Mouse (Mus musculus): ENCODE data around the gene Prkab1. TPM values are rescaled to one million over a fixed set of nuclear protein-coding genes. Genes with fewer than 3 reads are reported as not detected.

The Prkab1 gene
- total and polyA plus RNA-seq, 3 experiments, result 232 to 477 (median 344) TPM

- TF ChIP-seq POLR2AphosphoS5 (IDR thresholded peaks at IDR 0.05; ENCODE audit: insufficient replicate concordance, low read depth, low read length), result no peak
- no peak for TF ChIP-seq CTCF (IDR thresholded peaks at IDR 0.05; ENCODE audit: low read depth, low read length)
- Histone ChIP-seq H3K4me3 (ENCODE audit: low read depth, low read length) (no peak overlapping the region), H3K27me3 (ENCODE audit: insufficient read depth, low read length) (no peaks in the 10 kb centered on the region), H3K36me3 (replicated peaks) (peaks cover 98% of the 10 kb centered on the region), H3K9me3 (replicated peaks) (no peaks in the 10 kb centered on the region), H3K4me1 (ENCODE audit: insufficient read depth, low read depth, low read length) (peaks cover 1% of the 10 kb centered on the region; the same call in 1 of the 2 replicates)
- ATAC-seq (ENCODE audit: extremely low read depth, insufficient number of reproducible peaks, low FRiP score, poor library complexity, severe bottlenecking), result no peak
- DNase-seq (ENCODE audit: low spot score), result no peak
Observed at GRCm38 (mm10) chr5:115984392-115984791, 39.9 kb downstream of the Prkab1 start.

GRCm38 (mm10) chr5:115982671-115983373 lies 41.5 kb downstream of the Prkab1 start:
- H3K4me3 ChIP-seq (ENCODE audit: low read depth, low read length), result no peak overlapping the region
- ATAC-seq (ENCODE audit: extremely low read depth, insufficient number of reproducible peaks, low FRiP score, poor library complexity, severe bottlenecking), result no peak
- no peak for TF ChIP-seq POLR2AphosphoS5 (IDR thresholded peaks at IDR 0.05; ENCODE audit: insufficient replicate concordance, low read depth, low read length)
- TF ChIP-seq TAL1 (conservative IDR thresholded peaks at IDR 0.05; ENCODE audit: low read depth, low read length), result no peak
- TF ChIP-seq GATA2 (IDR thresholded peaks at IDR 0.05; ENCODE audit: borderline replicate concordance, low read depth, low read length), result no peak
- no peak for TF ChIP-seq GATA1 (IDR thresholded peaks at IDR 0.05; ENCODE audit: borderline replicate concordance, low read length)
- no peak for TF ChIP-seq CTCF (IDR thresholded peaks at IDR 0.05; ENCODE audit: low read depth, low read length)
- H3K27me3 ChIP-seq (ENCODE audit: insufficient read depth, low read length), result no peaks in the 10 kb centered on the region
- peaks cover 98% of the 10 kb centered on the region for H3K36me3 ChIP-seq (replicated peaks)
- DNase-seq (ENCODE audit: low spot score), result no peak
- no peaks in the 10 kb centered on the region for H3K9me3 ChIP-seq (replicated peaks)
- peaks cover 4% of the 10 kb centered on the region; the same call in 1 of the 2 replicates for H3K4me1 ChIP-seq (ENCODE audit: insufficient read depth, low read depth, low read length)

- TF ChIP-seq GATA1 (IDR thresholded peaks at IDR 0.05; ENCODE audit: borderline replicate concordance, low read length) (no peak), GATA2 (IDR thresholded peaks at IDR 0.05; ENCODE audit: borderline replicate concordance, low read depth, low read length) (no peak), POLR2AphosphoS5 (IDR thresholded peaks at IDR 0.05; ENCODE audit: insufficient replicate concordance, low read depth, low read length) (no peak), CTCF (IDR thresholded peaks at IDR 0.05; ENCODE audit: low read depth, low read length) (no peak), TAL1 (conservative IDR thresholded peaks at IDR 0.05; ENCODE audit: low read depth, low read length) (no peak)
- no peaks in the 10 kb centered on the region for H3K27me3 ChIP-seq (ENCODE audit: insufficient read depth, low read length)
- DNase-seq (ENCODE audit: low spot score), result no peak
- no peak overlapping the region for H3K4me3 ChIP-seq (ENCODE audit: low read depth, low read length)
- ATAC-seq (ENCODE audit: extremely low read depth, insufficient number of reproducible peaks, low FRiP score, poor library complexity, severe bottlenecking), result no peak
- peaks cover 98% of the 10 kb centered on the region for H3K36me3 ChIP-seq (replicated peaks)
- H3K4me1 ChIP-seq (ENCODE audit: insufficient read depth, low read depth, low read length), result 0 out of 2 replicates have a peak, but pooled peaks cover 4% of the 10 kb centered on the region
- no peaks in the 10 kb centered on the region for H3K9me3 ChIP-seq (replicated peaks)
Observed at GRCm38 (mm10) chr5:115980537-115980936, 43.8 kb downstream of the Prkab1 start.

DNA sequence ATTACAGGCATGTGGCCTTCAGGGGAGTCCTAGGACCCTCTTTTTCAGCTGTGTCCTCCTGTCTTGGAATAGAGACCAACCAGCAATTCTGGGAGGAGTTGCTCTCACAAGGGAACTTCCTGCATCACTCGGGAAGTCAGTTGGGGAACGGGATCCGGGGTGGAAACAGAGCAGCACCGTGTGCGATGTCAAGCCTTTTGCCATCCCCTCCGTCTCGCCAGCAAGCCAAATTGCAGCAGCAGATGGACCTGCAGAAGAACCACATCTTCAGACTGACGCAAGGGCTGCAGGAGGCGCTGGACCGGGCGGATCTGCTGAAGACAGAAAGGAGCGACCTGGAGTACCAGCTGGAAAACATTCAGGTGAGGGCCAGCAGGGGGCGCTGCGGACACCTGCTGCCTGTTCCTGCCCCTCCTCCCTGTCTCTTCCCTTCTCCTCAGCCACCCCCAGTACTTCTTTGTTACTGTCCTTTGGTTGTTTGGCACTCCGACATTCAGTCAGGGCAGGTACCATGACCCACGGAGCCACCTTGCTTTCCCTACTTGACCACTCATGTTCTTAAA lies 45.1 kb downstream of the Prkab1 start:
- DNase-seq (ENCODE audit: low spot score) (peak; percentile 38), ATAC-seq (ENCODE audit: extremely low read depth, insufficient number of reproducible peaks, low FRiP score, poor library complexity, severe bottlenecking) (no peak; the same call in 1 of the 2 replicates)
- Histone ChIP-seq H3K4me3 (ENCODE audit: low read depth, low read length) (no peak overlapping the region), H3K4me1 (ENCODE audit: insufficient read depth, low read depth, low read length) (0 out of 2 replicates have a peak, but pooled peaks cover 4% of the 10 kb centered on the region), H3K36me3 (replicated peaks) (peaks cover 98% of the 10 kb centered on the region), H3K9me3 (replicated peaks) (no peaks in the 10 kb centered on the region), H3K27me3 (ENCODE audit: insufficient read depth, low read length) (no peaks in the 10 kb centered on the region)
- no peak for TF ChIP-seq TAL1 (conservative IDR thresholded peaks at IDR 0.05; ENCODE audit: low read depth, low read length)
- peak; percentile 70; the same call in 1 of the 2 replicates for TF ChIP-seq CTCF (IDR thresholded peaks at IDR 0.05; ENCODE audit: low read depth, low read length)

GRCm38 (mm10) chr5:115978255-115978654 lies 46.1 kb downstream of the Prkab1 start:
- no peaks in the 10 kb centered on the region for H3K9me3 ChIP-seq (replicated peaks)
- 0 out of 2 replicates have a peak, but pooled peaks cover 4% of the 10 kb centered on the region for H3K4me1 ChIP-seq (ENCODE audit: insufficient read depth, low read depth, low read length)
- peaks cover 98% of the 10 kb centered on the region for H3K36me3 ChIP-seq (replicated peaks)
- no peak for DNase-seq (ENCODE audit: low spot score)
- H3K4me3 ChIP-seq (ENCODE audit: low read depth, low read length), result no peak overlapping the region
- no peak for ATAC-seq (ENCODE audit: extremely low read depth, insufficient number of reproducible peaks, low FRiP score, poor library complexity, severe bottlenecking)
- H3K27me3 ChIP-seq (ENCODE audit: insufficient read depth, low read length), result no peaks in the 10 kb centered on the region
- no peak for TF ChIP-seq GATA1 (IDR thresholded peaks at IDR 0.05; ENCODE audit: borderline replicate concordance, low read length)
- TF ChIP-seq POLR2AphosphoS5 (IDR thresholded peaks at IDR 0.05; ENCODE audit: insufficient replicate concordance, low read depth, low read length), result no peak
- no peak for TF ChIP-seq TAL1 (conservative IDR thresholded peaks at IDR 0.05; ENCODE audit: low read depth, low read length)
- no peak for TF ChIP-seq CTCF (IDR thresholded peaks at IDR 0.05; ENCODE audit: low read depth, low read length)
- no peak for TF ChIP-seq GATA2 (IDR thresholded peaks at IDR 0.05; ENCODE audit: borderline replicate concordance, low read depth, low read length)

- DNase-seq (ENCODE audit: low spot score) (no peak), ATAC-seq (ENCODE audit: extremely low read depth, insufficient number of reproducible peaks, low FRiP score, poor library complexity, severe bottlenecking) (no peak)
- no peaks in the 10 kb centered on the region for H3K27me3 ChIP-seq (ENCODE audit: insufficient read depth, low read length)
- H3K4me1 ChIP-seq (ENCODE audit: insufficient read depth, low read depth, low read length), result 0 out of 2 replicates have a peak, but pooled peaks cover 4% of the 10 kb centered on the region
- H3K4me3 ChIP-seq (ENCODE audit: low read depth, low read length), result no peak overlapping the region
- TF ChIP-seq CTCF (IDR thresholded peaks at IDR 0.05; ENCODE audit: low read depth, low read length) (no peak), GATA2 (IDR thresholded peaks at IDR 0.05; ENCODE audit: borderline replicate concordance, low read depth, low read length) (no peak), TAL1 (conservative IDR thresholded peaks at IDR 0.05; ENCODE audit: low read depth, low read length) (no peak), GATA1 (IDR thresholded peaks at IDR 0.05; ENCODE audit: borderline replicate concordance, low read length) (no peak), POLR2AphosphoS5 (IDR thresholded peaks at IDR 0.05; ENCODE audit: insufficient replicate concordance, low read depth, low read length) (no peak)
- H3K9me3 ChIP-seq (replicated peaks), result no peaks in the 10 kb centered on the region
- peaks cover 98% of the 10 kb centered on the region for H3K36me3 ChIP-seq (replicated peaks)
Observed at GRCm38 (mm10) chr5:115977757-115978156, 46.6 kb downstream of the Prkab1 start.
